Mouse (Mus musculus) lung, embryonic 16.5 days (tissue): ENCODE measurements at regions not wholly inside any gene's neighbourhood (a gene's known extent, or its start where the extent isn't known, plus 50 kb on each side); places are given as distances from the start of the nearest gene placed in this dataset.
"Not testable (repeated sequence)": the region's sequence is repeated elsewhere in the genome, so short reads cannot be mapped to it uniquely, and the experiment has no call there.

Experiments
- ATAC-seq: fragments of 200-750 bp; cut with Nextera tagmentation; 2 replicates; pipeline ENCODE4 v1.8.0; 2017; ENCODE audit warnings: low read depth, mild to moderate bottlenecking, moderate library complexity
- H3K27ac ChIP-seq: fragments of 300-500 bp; sonication (generic); 2 replicates; pipeline ENCODE4 v1.5.1; 2014; ENCODE audit warnings: mild to moderate bottlenecking, control low read depth, low read length
- H3K27me3 ChIP-seq: fragments of 300-500 bp; sonication (generic); 2 replicates; pipeline ENCODE4 v1.6.1; 2014; ENCODE audit warnings: low read depth, low read length, mixed read lengths; ENCODE audit not compliant: control insufficient read depth, insufficient read depth
- H3K36me3 ChIP-seq: fragments of 300-500 bp; sonication (generic); 2 replicates; pipeline ENCODE4 v1.6.1; 2014; ENCODE audit warnings: low read length; ENCODE audit not compliant: control insufficient read depth, insufficient read depth
- H3K4me1 ChIP-seq: fragments of 300-500 bp; sonication (generic); replicated peaks from 2 replicates; pipeline ENCODE4 v1.6.1; 2014; ENCODE audit warnings: low read length, mixed read lengths; ENCODE audit not compliant: control insufficient read depth, insufficient read depth
- H3K4me2 ChIP-seq: fragments of 300-500 bp; sonication (generic); 2 replicates; pipeline ENCODE4 v1.6.1; 2014; ENCODE audit warnings: low read depth, low read length, control low read depth
- H3K4me3 ChIP-seq: fragments of 300-500 bp; sonication (generic); 2 replicates; pipeline ENCODE4 v1.5.1; 2014; ENCODE audit warnings: mild to moderate bottlenecking, low read length, control low read depth
- H3K9ac ChIP-seq: fragments of 300-500 bp; sonication (generic); 2 replicates; pipeline ENCODE4 v1.6.1; 2014; ENCODE audit warnings: low read length, control low read depth
- H3K9me3 ChIP-seq: fragments of 300-500 bp; sonication (generic); 2 replicates; pipeline ENCODE4 v1.6.1; 2016; ENCODE audit warnings: low read length; ENCODE audit not compliant: control insufficient read depth
- WGBS: fragments of 180-500 bp; shearing (Covaris S2); extraction: QIAGEN DNeasy Blood & Tissue Kit; methylation state at CpG from one replicate; pipeline ENCODE4 v1.1.7; 2014; 5-methylcytosine and 5-hydroxymethylcytosine counted together

- H3K36me3 ChIP-seq = no peaks in the 10 kb centered on the region
- H3K9ac ChIP-seq = no peak overlapping the region
- no peaks in the 10 kb centered on the region for H3K9me3 ChIP-seq
- no peak for ATAC-seq
- no peaks in the 10 kb centered on the region for H3K27me3 ChIP-seq
- no peak overlapping the region for H3K4me2 ChIP-seq
- no peaks in the 10 kb centered on the region for H3K4me1 ChIP-seq
- no peak overlapping the region for H3K27ac ChIP-seq
- 62% methylated on average over 2 of the region's 2 CpGs for WGBS
- H3K4me3 ChIP-seq = no peak overlapping the region
Observed at GRCm38 (mm10) chr8:37099727-37100126, 106.3 kb downstream of the AI429214 start.

GRCm38 (mm10) chr8:37112386-37112785 is 119.0 kb downstream of the AI429214 start:
- not testable (repeated sequence) for H3K9me3 ChIP-seq, H3K9ac ChIP-seq, ATAC-seq, H3K4me1 ChIP-seq, H3K4me2 ChIP-seq, H3K27me3 ChIP-seq, H3K36me3 ChIP-seq, H3K4me3 ChIP-seq, H3K27ac ChIP-seq

DNA sequence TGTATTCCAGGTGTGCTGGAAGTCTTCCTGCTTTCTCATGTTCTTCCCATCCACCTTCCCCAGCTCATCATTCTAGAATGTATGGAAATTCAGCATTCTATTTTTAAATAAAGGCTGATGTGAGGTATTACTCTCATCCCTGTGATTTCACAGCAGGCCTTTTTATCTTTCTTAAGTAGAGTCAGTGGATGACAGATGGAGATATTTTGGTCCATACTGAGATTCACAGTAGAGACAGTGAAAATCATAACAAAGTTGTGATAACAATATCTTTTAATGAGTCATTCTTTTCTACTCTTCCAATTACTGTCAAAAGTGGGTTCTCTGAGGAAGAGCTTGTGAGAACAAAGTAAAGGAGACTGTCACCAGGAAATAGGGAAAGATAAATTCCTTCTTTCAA is 132.4 kb downstream of the AI429214 start:
- Histone ChIP-seq H3K27ac (no peak overlapping the region), H3K27me3 (no peaks in the 10 kb centered on the region), H3K4me1 (no peaks in the 10 kb centered on the region), H3K4me3 (no peak overlapping the region), H3K9me3 (0 out of 2 replicates have a peak, but pooled peaks cover 3% of the 10 kb centered on the region), H3K4me2 (no peak overlapping the region), H3K36me3 (no peaks in the 10 kb centered on the region), H3K9ac (no peak overlapping the region)
- no peak for ATAC-seq

DNA sequence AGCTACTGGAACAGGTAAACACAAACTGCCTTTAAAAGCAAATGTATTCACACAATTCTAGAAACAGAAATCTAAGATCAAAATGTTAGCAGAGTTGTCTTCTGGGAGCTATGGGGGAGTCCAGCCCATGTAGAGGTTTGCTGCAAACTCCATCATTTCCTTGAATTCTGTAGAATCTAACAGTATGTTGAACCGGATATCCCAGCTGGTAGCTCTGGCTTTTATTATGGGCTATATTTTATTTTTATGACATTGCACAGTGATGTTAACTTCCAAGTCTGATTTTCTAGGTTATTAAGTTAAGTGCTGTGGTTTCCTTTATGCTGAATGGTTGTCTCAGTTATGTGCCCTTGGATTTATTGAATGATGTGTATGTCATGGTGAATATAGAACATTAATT is 136.3 kb downstream of the AI429214 start:
- H3K9ac ChIP-seq = no peak overlapping the region
- no peaks in the 10 kb centered on the region for H3K4me1 ChIP-seq
- H3K27me3 ChIP-seq = no peaks in the 10 kb centered on the region
- H3K4me3 ChIP-seq = no peak overlapping the region
- WGBS = 82% methylated on average over 1 of the region's 1 CpGs
- H3K36me3 ChIP-seq = no peaks in the 10 kb centered on the region
- H3K4me2 ChIP-seq = no peak overlapping the region
- H3K27ac ChIP-seq = no peak overlapping the region
- H3K9me3 ChIP-seq = no peaks in the 10 kb centered on the region
- no peak for ATAC-seq

DNA sequence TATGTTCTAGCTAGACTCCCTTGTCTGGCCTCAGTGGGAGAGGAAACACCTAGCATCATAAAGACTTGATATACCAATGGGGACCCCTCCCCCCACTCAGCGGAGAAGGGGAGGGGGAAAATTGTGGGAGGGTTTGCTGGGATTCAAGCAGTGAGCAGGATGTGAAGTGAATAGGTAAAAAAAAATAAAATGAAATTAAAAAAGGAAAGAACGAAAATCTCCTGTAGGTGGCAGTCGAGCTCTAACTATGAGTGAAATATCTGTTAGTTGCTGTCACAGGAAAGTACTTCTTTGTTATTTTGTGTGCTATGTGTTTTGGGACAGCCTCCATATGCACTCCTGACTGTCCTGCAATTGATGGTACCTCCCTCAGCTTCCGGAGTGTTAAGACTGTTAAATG is 138.6 kb downstream of the AI429214 start:
- H3K4me3 ChIP-seq = no peak overlapping the region
- H3K4me1 ChIP-seq = no peaks in the 10 kb centered on the region
- no peak overlapping the region for H3K27ac ChIP-seq
- H3K27me3 ChIP-seq = no peaks in the 10 kb centered on the region
- H3K4me2 ChIP-seq = no peak overlapping the region
- no peaks in the 10 kb centered on the region for H3K9me3 ChIP-seq
- no peak overlapping the region for H3K9ac ChIP-seq
- WGBS = 10% methylated on average over 4 of the region's 4 CpGs
- ATAC-seq = no peak
- H3K36me3 ChIP-seq = no peaks in the 10 kb centered on the region

GRCm38 (mm10) chr8:37134192-37134964 is 141.0 kb downstream of the AI429214 start:
- no peaks in the 10 kb centered on the region for H3K4me1 ChIP-seq
- H3K4me2 ChIP-seq = no peak overlapping the region
- no peak for ATAC-seq
- WGBS = 70% methylated on average over 8 of the region's 8 CpGs
- no peak overlapping the region for H3K4me3 ChIP-seq
- H3K36me3 ChIP-seq = no peaks in the 10 kb centered on the region
- no peaks in the 10 kb centered on the region for H3K9me3 ChIP-seq
- no peak overlapping the region for H3K9ac ChIP-seq
- no peaks in the 10 kb centered on the region for H3K27me3 ChIP-seq
- H3K27ac ChIP-seq = no peak overlapping the region

DNA sequence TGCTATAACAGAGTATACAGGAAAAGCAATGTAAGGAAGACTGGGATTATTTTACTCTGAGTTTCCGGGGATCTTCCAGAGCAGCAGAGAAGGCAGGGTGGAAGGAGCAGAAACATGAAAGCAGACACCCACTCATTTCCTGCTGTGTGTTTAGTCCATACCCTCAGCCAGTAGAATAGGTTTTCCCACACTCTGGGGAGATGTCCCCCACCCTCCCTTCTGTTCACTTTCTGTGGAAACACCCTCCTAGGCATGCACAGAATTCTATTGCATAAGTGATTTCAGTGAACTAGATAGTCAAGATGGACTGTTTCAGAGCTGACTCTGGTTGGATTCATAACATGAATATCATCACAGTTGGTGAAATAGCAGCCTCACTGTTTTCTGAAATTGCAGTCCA is 156.9 kb downstream of the AI429214 start:
- no peak overlapping the region for H3K27ac ChIP-seq
- no peaks in the 10 kb centered on the region for H3K9me3 ChIP-seq
- no peak overlapping the region for H3K9ac ChIP-seq
- no peaks in the 10 kb centered on the region for H3K27me3 ChIP-seq
- H3K4me2 ChIP-seq = no peak overlapping the region
- no peaks in the 10 kb centered on the region for H3K4me1 ChIP-seq
- no peak overlapping the region for H3K4me3 ChIP-seq
- WGBS = 52% methylated on average over 1 of the region's 1 CpGs
- ATAC-seq = no peak
- H3K36me3 ChIP-seq = no peaks in the 10 kb centered on the region

GRCm38 (mm10) chr8:37154361-37154760 is 161.0 kb downstream of the AI429214 start:
- Histone ChIP-seq H3K4me1 (no peaks in the 10 kb centered on the region), H3K36me3 (no peaks in the 10 kb centered on the region), H3K27ac (no peak overlapping the region), H3K4me2 (no peak overlapping the region), H3K9ac (no peak overlapping the region), H3K4me3 (no peak overlapping the region), H3K27me3 (no peaks in the 10 kb centered on the region), H3K9me3 (no peaks in the 10 kb centered on the region)
- ATAC-seq = no peak
- WGBS = 85% methylated on average over 7 of the region's 7 CpGs

DNA sequence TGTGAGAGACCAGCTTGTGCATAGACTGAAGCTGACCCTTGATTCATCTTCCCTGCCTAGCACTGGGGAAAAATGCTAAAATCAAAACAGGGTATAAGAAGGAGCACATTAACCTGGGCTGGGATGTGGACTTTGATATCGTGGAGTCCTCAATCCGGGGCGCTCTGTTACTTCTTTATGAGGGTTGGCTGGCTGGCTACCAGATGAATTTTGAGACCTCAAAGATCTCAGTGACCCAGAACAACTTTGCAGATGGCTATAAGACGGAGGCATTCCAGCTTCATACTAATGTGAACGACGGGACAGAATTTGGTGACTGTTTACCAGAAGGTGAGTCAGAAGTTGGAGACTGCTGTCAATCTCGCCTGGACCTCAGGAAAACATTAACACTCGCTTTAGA is 161.5 kb downstream of the AI429214 start:
- no peak for ATAC-seq
- WGBS = 88% methylated on average over 8 of the region's 8 CpGs
- no peaks in the 10 kb centered on the region for H3K4me1 ChIP-seq

DNA sequence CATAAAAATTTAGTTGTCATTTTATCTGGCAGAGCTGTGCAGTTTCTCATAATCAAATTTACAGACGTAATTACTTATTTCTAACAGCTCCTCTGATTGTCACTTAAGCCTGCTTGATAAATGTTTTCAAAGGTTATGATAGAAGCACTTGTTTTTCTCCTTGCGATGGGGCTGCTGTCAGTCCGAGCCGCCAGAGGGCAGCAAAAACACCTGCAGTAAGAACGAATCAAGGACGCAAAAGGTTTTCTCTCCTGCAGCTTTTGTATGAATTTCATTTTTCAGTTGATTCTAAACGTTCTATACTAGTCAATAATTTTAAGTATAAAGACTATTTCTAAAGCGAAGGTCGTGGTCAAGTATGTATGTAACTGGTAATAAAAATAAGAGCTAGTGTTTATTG is 166.1 kb downstream of the AI429214 start:
- no peaks in the 10 kb centered on the region for H3K4me1 ChIP-seq
- no peak overlapping the region for H3K4me2 ChIP-seq
- no peak for ATAC-seq
- H3K36me3 ChIP-seq = no peaks in the 10 kb centered on the region
- WGBS = 6% methylated on average over 9 of the region's 9 CpGs
- no peaks in the 10 kb centered on the region for H3K9me3 ChIP-seq
- H3K27me3 ChIP-seq = no peaks in the 10 kb centered on the region
- no peak overlapping the region for H3K9ac ChIP-seq
- no peak overlapping the region for H3K4me3 ChIP-seq
- no peak overlapping the region for H3K27ac ChIP-seq

More for the DNA sequence above, 161.5 kb downstream of the AI429214 start:
- Histone ChIP-seq H3K27me3 (no peaks in the 10 kb centered on the region), H3K4me3 (no peak overlapping the region), H3K27ac (no peak overlapping the region), H3K36me3 (no peaks in the 10 kb centered on the region), H3K9ac (no peak overlapping the region), H3K4me2 (no peak overlapping the region), H3K9me3 (no peaks in the 10 kb centered on the region)
